Mouse (Mus musculus) adrenal gland (tissue): ENCODE data around the gene Pakap.

Experiments used
- intact Hi-C: fragments of 180-260 bp; cut with DNase I; formaldehyde crosslinking; loops from one replicate; pipeline ENCODE4 v1.15.1; 2025

Gene Pakap

DNA sequence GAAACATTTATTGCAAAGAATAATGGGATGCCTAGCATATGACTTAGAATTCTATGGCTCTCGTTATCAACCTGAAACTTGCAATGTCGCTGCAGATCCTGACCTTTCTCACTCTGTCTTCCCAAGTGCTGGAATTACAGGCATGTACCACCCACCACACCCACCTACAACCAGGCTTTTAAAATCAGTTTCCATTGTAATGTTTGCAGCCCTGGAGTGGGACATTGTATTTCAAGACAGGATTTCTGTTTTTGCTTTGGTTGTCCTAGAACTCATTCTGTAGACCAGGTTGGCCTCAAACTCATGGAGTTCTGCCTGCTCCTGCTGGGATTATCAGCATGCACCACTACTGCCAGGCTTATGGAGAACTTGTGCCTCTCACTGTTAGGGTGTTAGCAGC, 374.9 kb downstream of the Pakap start:
- intact Hi-C loops, result no loop called here
